Mouse (Mus musculus) mature B cell (primary cell): ENCODE data around the gene Skap1.

Experiments
- in situ Hi-C: fragments of 300-500 bp; cut with MboI; formaldehyde crosslinking; loops from 2 replicates; pipeline ENCODE4 v1.14.3; 2019

Skap1 gene

GRCm38 (mm10) chr11:96560229-96560628 is 95.8 kb downstream of the Skap1 start:
- in situ Hi-C loops, result no loop called here

- in situ Hi-C loops, result no loop called here
Observed at GRCm38 (mm10) chr11:96564088-96564487, 99.7 kb downstream of the Skap1 start.

GRCm38 (mm10) chr11:96572515-96572914 is 108.1 kb downstream of the Skap1 start:
- in situ Hi-C loops, result no loop called here

- in situ Hi-C loops, result no loop called here
Observed at GRCm38 (mm10) chr11:96576491-96577427, 112.4 kb downstream of the Skap1 start.

GRCm38 (mm10) chr11:96578551-96579283 is 114.3 kb downstream of the Skap1 start:
- in situ Hi-C loops, result no loop called here

GRCm38 (mm10) chr11:96581604-96582384 is 117.4 kb downstream of the Skap1 start:
- in situ Hi-C loops, result no loop called here

GRCm38 (mm10) chr11:96582595-96582994 is 118.2 kb downstream of the Skap1 start:
- in situ Hi-C loops, result no loop called here

- in situ Hi-C loops, result no loop called here
Observed at GRCm38 (mm10) chr11:96589828-96590227, 125.4 kb downstream of the Skap1 start.

- in situ Hi-C loops, result no loop called here
Observed at GRCm38 (mm10) chr11:96595890-96596289, 131.5 kb downstream of the Skap1 start.

- in situ Hi-C loops, result no loop called here
Observed at GRCm38 (mm10) chr11:96596301-96596700, 131.9 kb downstream of the Skap1 start.

- in situ Hi-C loops, result no loop called here
Observed at GRCm38 (mm10) chr11:96602806-96603205, 138.4 kb downstream of the Skap1 start.

- in situ Hi-C loops, result no loop called here
Observed at GRCm38 (mm10) chr11:96604306-96604705, 139.9 kb downstream of the Skap1 start.

- in situ Hi-C loops, result no loop called here
Observed at GRCm38 (mm10) chr11:96604751-96605450, 140.5 kb downstream of the Skap1 start.

- in situ Hi-C loops, result no loop called here
Observed at GRCm38 (mm10) chr11:96605516-96605915, 141.1 kb downstream of the Skap1 start.

GRCm38 (mm10) chr11:96612596-96612995 is 148.2 kb downstream of the Skap1 start:
- in situ Hi-C loops, result no loop called here

- in situ Hi-C loops, result no loop called here
Observed at GRCm38 (mm10) chr11:96616792-96617191, 152.4 kb downstream of the Skap1 start.

- in situ Hi-C loops, result no loop called here
Observed at GRCm38 (mm10) chr11:96618789-96619445, 154.5 kb downstream of the Skap1 start.

GRCm38 (mm10) chr11:96619576-96619975 is 155.2 kb downstream of the Skap1 start:
- in situ Hi-C loops, result no loop called here

- in situ Hi-C loops, result no loop called here
Observed at GRCm38 (mm10) chr11:96620006-96620405, 155.6 kb downstream of the Skap1 start.

- in situ Hi-C loops, result no loop called here
Observed at GRCm38 (mm10) chr11:96620660-96621059, 156.3 kb downstream of the Skap1 start.

- in situ Hi-C loops, result no loop called here
Observed at GRCm38 (mm10) chr11:96621167-96621566, 156.8 kb downstream of the Skap1 start.
